Mouse (Mus musculus): Measurements from ENCODE around the gene Amer3.
"Not testable (repeated sequence)": the region's sequence is repeated elsewhere in the genome, so short reads cannot be mapped to it uniquely, and the experiment has no call there.

- TF ChIP-seq CTCF (IDR thresholded peaks at IDR 0.05; ENCODE audit: low read depth); EP300 (optimal IDR thresholded peaks at IDR 0.05): not testable (repeated sequence)
Observed at GRCm38 (mm10) chr1:34535043-34535698, 44.3 kb upstream of the Amer3 start, which contains the start of gene Cfc1.
